Mouse (Mus musculus): ENCODE data around the gene Epha2. TPM values are rescaled to one million over a fixed set of nuclear protein-coding genes. Genes with fewer than 3 reads are reported as not detected.
A peak's percentile ranks its signal among the peaks of the same experiment; 100 is the strongest.

Epha2 gene
- polyA plus RNA-seq, 2 experiments: 0.29 to 1.6 TPM

GRCm38 (mm10) chr4:141311506-141311905 is 10.5 kb downstream of the Epha2 start:
- Histone ChIP-seq H3K4me1 (replicated peaks; ENCODE audit: control insufficient read depth in 2 of 2, insufficient read depth in 2 of 2, low read length in 1 of 2) (peaks cover 3 to 25% of the 10 kb centered on the region in 2 experiments), H3K4me2 (ENCODE audit: low read depth) (no peak overlapping the region), H3K9ac (replicated peaks) (no peak overlapping the region), H3K27ac (no peak overlapping the region), H3K9me3 (ENCODE audit: control insufficient read depth, low read length) (no peaks in the 10 kb centered on the region), H3K4me3 (ENCODE audit: insufficient read depth in 1 of 2, low read depth in 2 of 2, low read length in 2 of 2) (no peak overlapping the region), H3K36me3 (replicated peaks; ENCODE audit: control insufficient read depth, insufficient read depth, low read depth) (no peaks in the 10 kb centered on the region), H3K27me3 (ENCODE audit: control insufficient read depth, insufficient read depth, low read length) (no peaks in the 10 kb centered on the region)
- no peak for TF ChIP-seq EP300 (IDR thresholded peaks at IDR 0.05; ENCODE audit: low read depth)
- no peak for TF ChIP-seq CTCF (IDR thresholded peaks at IDR 0.05; ENCODE audit: low read depth)
- no peak for DNase-seq (ENCODE audit: low read depth in 3 of 3, low spot score in 3 of 3)
- WGBS (ENCODE audit: insufficient replicate concordance): 62% methylated on average over 6 of the region's 6 CpGs
- no peak for ATAC-seq (ENCODE audit: insufficient read depth)

- WGBS (ENCODE audit: insufficient replicate concordance): 44% methylated on average over 2 of the region's 2 CpGs
- Histone ChIP-seq H3K4me2 (ENCODE audit: low read depth) (no peak overlapping the region), H3K9me3 (ENCODE audit: control insufficient read depth, low read length) (no peaks in the 10 kb centered on the region), H3K4me3 (ENCODE audit: insufficient read depth in 1 of 2, low read depth in 2 of 2, low read length in 2 of 2) (no peak overlapping the region), H3K9ac (replicated peaks) (no peak overlapping the region), H3K4me1 (replicated peaks; ENCODE audit: control insufficient read depth in 2 of 2, insufficient read depth in 2 of 2, low read length in 1 of 2) (peaks cover 3 to 24% of the 10 kb centered on the region in 2 experiments), H3K36me3 (replicated peaks; ENCODE audit: control insufficient read depth, insufficient read depth, low read depth) (no peaks in the 10 kb centered on the region), H3K27ac (no peak overlapping the region), H3K27me3 (ENCODE audit: control insufficient read depth, insufficient read depth, low read length) (no peaks in the 10 kb centered on the region)
- DNase-seq (ENCODE audit: low read depth in 3 of 3, low spot score in 3 of 3): no peak
- ATAC-seq (ENCODE audit: insufficient read depth): no peak
- TF ChIP-seq EP300 (IDR thresholded peaks at IDR 0.05; ENCODE audit: low read depth) (no peak), CTCF (IDR thresholded peaks at IDR 0.05; ENCODE audit: low read depth) (no peak)
These were observed 10.9 kb downstream of the Epha2 start for GRCm38 (mm10) chr4:141311908-141312307.

- DNase-seq (ENCODE audit: low read depth in 3 of 3, low spot score in 3 of 3): no peak
- Histone ChIP-seq H3K4me1 (replicated peaks; ENCODE audit: control insufficient read depth in 2 of 2, insufficient read depth in 2 of 2, low read length in 1 of 2) (peaks cover 3 to 24% of the 10 kb centered on the region in 2 experiments), H3K27me3 (ENCODE audit: control insufficient read depth, insufficient read depth, low read length) (no peaks in the 10 kb centered on the region), H3K27ac (no peak overlapping the region), H3K9me3 (ENCODE audit: control insufficient read depth, low read length) (no peaks in the 10 kb centered on the region), H3K9ac (replicated peaks) (no peak overlapping the region), H3K4me2 (ENCODE audit: low read depth) (no peak overlapping the region), H3K36me3 (replicated peaks; ENCODE audit: control insufficient read depth, insufficient read depth, low read depth) (no peaks in the 10 kb centered on the region), H3K4me3 (ENCODE audit: insufficient read depth in 1 of 2, low read depth in 2 of 2, low read length in 2 of 2) (no peak overlapping the region)
- WGBS (ENCODE audit: insufficient replicate concordance): 28% methylated on average over 17 of the region's 17 CpGs
- TF ChIP-seq EP300 (IDR thresholded peaks at IDR 0.05; ENCODE audit: low read depth): no peak
- TF ChIP-seq CTCF (IDR thresholded peaks at IDR 0.05; ENCODE audit: low read depth): no peak
- ATAC-seq (ENCODE audit: insufficient read depth): peak; percentile 10; the same call in 1 of the 2 replicates
These were observed 11.6 kb downstream of the Epha2 start for GRCm38 (mm10) chr4:141312513-141313131.

GRCm38 (mm10) chr4:141313481-141313880 is 12.4 kb downstream of the Epha2 start:
- TF ChIP-seq EP300 (IDR thresholded peaks at IDR 0.05; ENCODE audit: low read depth) (no peak), CTCF (IDR thresholded peaks at IDR 0.05; ENCODE audit: low read depth) (no peak)
- no peak for DNase-seq (ENCODE audit: low read depth in 3 of 3, low spot score in 3 of 3)
- H3K9ac ChIP-seq (replicated peaks): no peak overlapping the region
- no peak for ATAC-seq (ENCODE audit: insufficient read depth)
- H3K4me1 ChIP-seq (replicated peaks; ENCODE audit: control insufficient read depth in 2 of 2, insufficient read depth in 2 of 2, low read length in 1 of 2): peaks cover 3 to 24% of the 10 kb centered on the region in 2 experiments
- H3K9me3 ChIP-seq (ENCODE audit: control insufficient read depth, low read length): no peaks in the 10 kb centered on the region
- H3K4me3 ChIP-seq (ENCODE audit: insufficient read depth in 1 of 2, low read depth in 2 of 2, low read length in 2 of 2): no peak overlapping the region
- no peak overlapping the region for H3K27ac ChIP-seq
- H3K36me3 ChIP-seq (replicated peaks; ENCODE audit: control insufficient read depth, insufficient read depth, low read depth): no peaks in the 10 kb centered on the region
- WGBS (ENCODE audit: insufficient replicate concordance): 23% methylated on average over 8 of the region's 8 CpGs
- no peaks in the 10 kb centered on the region for H3K27me3 ChIP-seq (ENCODE audit: control insufficient read depth, insufficient read depth, low read length)
- H3K4me2 ChIP-seq (ENCODE audit: low read depth): no peak overlapping the region

GRCm38 (mm10) chr4:141313924-141314323 is 12.9 kb downstream of the Epha2 start:
- WGBS (ENCODE audit: insufficient replicate concordance): 19% methylated on average over 11 of the region's 11 CpGs
- no peak for ATAC-seq (ENCODE audit: insufficient read depth)

More at GRCm38 (mm10) chr4:141313924-141314323, 12.9 kb downstream of the Epha2 start:
- Histone ChIP-seq H3K27me3 (ENCODE audit: control insufficient read depth, insufficient read depth, low read length) (no peaks in the 10 kb centered on the region), H3K9me3 (ENCODE audit: control insufficient read depth, low read length) (no peaks in the 10 kb centered on the region), H3K27ac (no peak overlapping the region), H3K4me1 (replicated peaks; ENCODE audit: control insufficient read depth in 2 of 2, insufficient read depth in 2 of 2, low read length in 1 of 2) (peaks cover 3 to 24% of the 10 kb centered on the region in 2 experiments), H3K4me2 (ENCODE audit: low read depth) (no peak overlapping the region), H3K4me3 (ENCODE audit: insufficient read depth in 1 of 2, low read depth in 2 of 2, low read length in 2 of 2) (no peak overlapping the region), H3K36me3 (replicated peaks; ENCODE audit: control insufficient read depth, insufficient read depth, low read depth) (no peaks in the 10 kb centered on the region), H3K9ac (replicated peaks) (no peak overlapping the region)
- DNase-seq (ENCODE audit: low read depth in 3 of 3, low spot score in 3 of 3): no peak
- no peak for TF ChIP-seq CTCF (IDR thresholded peaks at IDR 0.05; ENCODE audit: low read depth)
- TF ChIP-seq EP300 (IDR thresholded peaks at IDR 0.05; ENCODE audit: low read depth): no peak

All from liver, embryonic 14.5 days (tissue).